Mouse (Mus musculus) cortical plate, adult 2 months (tissue): ENCODE data around the gene Olfr1036. TPM values are rescaled to one million over a fixed set of nuclear protein-coding genes. Genes with fewer than 3 reads are reported as not detected.
"Not testable (repeated sequence)": the region's sequence is repeated elsewhere in the genome, so short reads cannot be mapped to it uniquely, and the experiment has no call there.

Experiments used
- H3K27ac ChIP-seq: fragments of 200-500 bp; 2 replicates; pipeline ENCODE4 v1.5.1; 2012; ENCODE audit warnings: low read length, control low read depth, inconsistent platforms; ENCODE audit not compliant: insufficient read depth
- H3K4me1 ChIP-seq: fragments of 200-500 bp; 2 replicates; pipeline ENCODE4 v1.6.1; 2011; ENCODE audit warnings: low read length; ENCODE audit not compliant: control insufficient read depth, insufficient read depth
- H3K4me3 ChIP-seq: fragments of 200-500 bp; 2 replicates; pipeline ENCODE4 v1.5.1; 2011; ENCODE audit warnings: mild to moderate bottlenecking, low read length, control low read depth; ENCODE audit not compliant: insufficient read depth
- CTCF ChIP-seq: fragments of 200-500 bp; IDR thresholded peaks from 2 replicates; pipeline ENCODE4 v1.5.1; 2011; ENCODE audit warnings: mild to moderate bottlenecking, control low read depth, low read length; ENCODE audit not compliant: insufficient read depth; ENCODE audit errors: extremely low read depth
- POLR2A ChIP-seq: fragments of 200-500 bp; IDR thresholded peaks from 2 replicates; pipeline ENCODE4 v1.6.1; 2011; ENCODE audit warnings: mild to moderate bottlenecking, low read length, control low read depth; ENCODE audit not compliant: insufficient read depth; ENCODE audit errors: extremely low read depth
- polyA plus RNA-seq: library from polyadenylated mRNA; depleted of rRNA; stranded (reverse); fragments of >200 nt; gene quantifications from 2 replicates; pipeline ENCODE4 v1.2.3, GENCODE M21; 2012; rRNA removed

The Olfr1036 gene
- not detected in 2 replicates for polyA plus RNA-seq

GRCm38 (mm10) chr2:86073692-86074091 lies at the start of gene Olfr1036:
Olfr1036 (plus strand) TSS chr2:86073992.
- H3K27ac ChIP-seq, H3K4me3 ChIP-seq, H3K4me1 ChIP-seq: not testable (repeated sequence)

DNA sequence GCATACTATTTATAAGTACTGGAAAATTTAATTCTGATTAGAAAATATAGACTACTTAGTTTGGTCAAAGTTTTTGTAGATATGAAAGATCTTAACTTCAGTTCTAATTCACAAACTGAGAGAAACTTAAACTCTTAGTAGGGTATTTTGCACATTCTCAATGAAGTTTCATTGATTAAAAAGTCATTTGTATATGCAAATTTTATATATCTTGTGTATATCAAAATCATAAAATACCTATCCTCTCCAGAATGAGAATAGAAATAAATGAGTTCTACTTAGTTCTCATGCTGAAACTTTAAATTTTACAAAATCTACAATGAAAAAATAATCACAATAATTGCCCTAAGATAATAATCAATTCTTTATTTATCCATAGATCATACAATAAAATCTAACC lies 28.2 kb upstream of the Olfr1036 start, which contains the start of gene Olfr1034:
Olfr1034 (plus strand) TSS at position 301 of the 400 bp plus-strand sequence.
- no peak within 1 kb of the TSS for H3K27ac ChIP-seq
- TF ChIP-seq POLR2A (no peak), CTCF (no peak)
- H3K4me1 ChIP-seq = no peaks in the 10 kb centered on the region

DNA sequence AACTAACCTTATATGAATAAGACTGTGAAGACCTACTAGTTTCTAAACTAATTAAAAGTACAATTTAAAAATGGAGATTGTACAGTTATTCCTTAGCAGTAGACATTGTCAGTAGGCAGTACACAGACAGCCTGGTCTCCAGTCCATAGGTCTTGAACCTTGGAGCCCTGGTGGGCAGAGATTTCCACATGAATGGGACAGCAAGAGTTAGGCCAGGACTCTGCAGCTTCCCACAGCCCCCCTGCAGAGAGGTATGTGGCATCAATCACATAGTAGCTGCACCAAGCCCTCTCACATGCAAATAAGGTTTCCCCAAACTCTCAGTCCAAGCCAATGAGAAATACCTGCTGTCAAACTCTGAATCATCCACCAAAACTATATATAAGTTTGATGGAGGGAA lies 23.0 kb upstream of the Olfr1036 start:
- not testable (repeated sequence) for H3K4me3 ChIP-seq, H3K27ac ChIP-seq, H3K4me1 ChIP-seq

More for the DNA sequence above, 28.2 kb upstream of the Olfr1036 start, which contains the start of gene Olfr1034:
- no peak within 1 kb of the TSS for H3K4me3 ChIP-seq

- not testable (repeated sequence) for H3K4me1 ChIP-seq, H3K27ac ChIP-seq, H3K4me3 ChIP-seq
These were observed 10.0 kb upstream of the Olfr1036 start for GRCm38 (mm10) chr2:86063766-86064165.

DNA sequence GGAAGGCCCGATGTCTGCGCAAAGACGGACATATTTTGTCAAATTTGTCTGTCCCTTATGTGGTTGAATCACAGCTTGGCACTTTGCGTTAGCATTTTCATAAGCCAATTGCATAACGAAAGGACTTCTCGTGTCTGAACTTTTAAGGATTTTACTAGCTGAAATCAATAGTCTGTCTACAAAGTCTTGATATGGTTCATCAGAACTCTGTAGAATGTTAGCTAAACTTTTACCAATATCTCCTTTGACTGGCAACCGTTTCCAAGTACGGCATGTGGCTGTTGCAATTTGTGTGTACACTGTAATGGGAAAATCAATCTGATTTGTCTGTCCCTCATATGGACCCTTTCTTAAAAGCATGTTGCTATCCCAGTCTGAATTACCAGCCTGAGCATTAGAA lies 3.6 kb upstream of the Olfr1036 start:
- no peak for TF ChIP-seq CTCF
- TF ChIP-seq POLR2A = no peak
- no peaks in the 10 kb centered on the region for H3K4me1 ChIP-seq
- H3K27ac ChIP-seq = no peak overlapping the region
- H3K4me3 ChIP-seq = no peak overlapping the region

DNA sequence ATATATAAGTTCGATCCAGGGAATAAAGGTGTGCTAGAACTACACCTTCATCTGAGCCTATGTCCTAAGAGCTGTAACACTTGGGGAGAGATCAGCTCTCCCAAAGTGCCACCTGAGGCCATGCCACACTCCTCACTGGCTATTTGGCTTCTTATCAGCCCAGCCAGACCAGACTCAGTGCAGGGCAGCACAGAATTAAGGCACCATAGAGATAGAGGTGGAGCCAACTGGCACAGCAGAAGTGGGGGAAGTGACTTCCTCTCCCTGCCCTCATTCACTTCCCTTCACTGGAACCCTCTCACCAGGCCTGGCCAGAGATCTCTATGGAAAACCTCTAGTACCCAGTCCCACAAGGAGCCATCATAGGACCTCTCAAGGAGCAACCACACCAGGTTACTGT lies 6.7 kb downstream of the Olfr1036 start:
- not testable (repeated sequence) for H3K4me3 ChIP-seq, H3K27ac ChIP-seq, H3K4me1 ChIP-seq

GRCm38 (mm10) chr2:86087285-86087684 lies 13.5 kb downstream of the Olfr1036 start, which contains the start of gene Olfr1037:
Olfr1037 (minus strand) TSS chr2:86087385.
- TF ChIP-seq CTCF (no peak), POLR2A (no peak)
- H3K27ac ChIP-seq = no peak within 1 kb of the TSS
- H3K4me1 ChIP-seq = no peaks in the 10 kb centered on the region
- no peak within 1 kb of the TSS for H3K4me3 ChIP-seq

Other genes with a start within 250 kb of the Olfr1036 start
- gene Olfr1019, start 228.5 kb upstream of the Olfr1036 start, polyA plus RNA-seq = not detected in 2 replicates
- not detected in 2 replicates for gene Olfr1020, start 227.0 kb upstream of the Olfr1036 start, polyA plus RNA-seq
- not detected in 2 replicates for gene Olfr1022, start 205.4 kb upstream of the Olfr1036 start, polyA plus RNA-seq
- not detected in 2 replicates for gene Olfr1023, start 188.4 kb upstream of the Olfr1036 start, polyA plus RNA-seq
- not detected in 2 replicates for gene Olfr1024, start 168.9 kb upstream of the Olfr1036 start, polyA plus RNA-seq
- gene Olfr1025-ps1, start 158.8 kb upstream of the Olfr1036 start, polyA plus RNA-seq = not detected in 2 replicates
- gene Olfr1026, start 152.4 kb upstream of the Olfr1036 start, polyA plus RNA-seq = not detected in 2 replicates
- not detected in 2 replicates for gene Olfr1028, start 123.6 kb upstream of the Olfr1036 start, polyA plus RNA-seq
- 0.06 TPM in 1 of 2 replicates, not detected in the other for gene Olfr1029, start 100.1 kb upstream of the Olfr1036 start, polyA plus RNA-seq
- gene Olfr1030, start 94.7 kb upstream of the Olfr1036 start, polyA plus RNA-seq = not detected in 2 replicates
- gene Olfr1031, start 83.7 kb upstream of the Olfr1036 start, polyA plus RNA-seq = not detected in 2 replicates
- not detected in 2 replicates for gene Olfr1032, start 68.5 kb upstream of the Olfr1036 start, polyA plus RNA-seq
- gene Olfr1033, start 53.4 kb upstream of the Olfr1036 start, polyA plus RNA-seq = 0.13 and 0.17 TPM in 2 replicates
- 0.02 TPM in 1 of 2 replicates, not detected in the other for gene Olfr1034, start 28.1 kb upstream of the Olfr1036 start, polyA plus RNA-seq
- not detected in 2 replicates for gene Olfr1037, start 13.4 kb downstream of the Olfr1036 start, polyA plus RNA-seq
- not detected in 2 replicates for gene Olfr1039, start 61.9 kb downstream of the Olfr1036 start, polyA plus RNA-seq
- not detected in 2 replicates for gene Olfr1040, start 72.7 kb downstream of the Olfr1036 start, polyA plus RNA-seq
- gene Olfr1042, start 87.8 kb downstream of the Olfr1036 start, polyA plus RNA-seq = not detected in 2 replicates
- gene Olfr1043, start 93.5 kb downstream of the Olfr1036 start, polyA plus RNA-seq = not detected in 2 replicates
- gene Olfr1044, start 103.8 kb downstream of the Olfr1036 start, polyA plus RNA-seq = not detected in 2 replicates
- gene Olfr52, start 111.7 kb downstream of the Olfr1036 start, polyA plus RNA-seq = not detected in 2 replicates
- not detected in 2 replicates for gene Olfr1045, start 129.0 kb downstream of the Olfr1036 start, polyA plus RNA-seq
- gene Olfr1046, start 145.3 kb downstream of the Olfr1036 start, polyA plus RNA-seq = not detected in 2 replicates
- not detected in 2 replicates for gene Olfr1047, start 157.4 kb downstream of the Olfr1036 start, polyA plus RNA-seq
- not detected in 2 replicates for gene Olfr1048, start 166.3 kb downstream of the Olfr1036 start, polyA plus RNA-seq
- not detected in 2 replicates for gene Olfr1049, start 184.3 kb downstream of the Olfr1036 start, polyA plus RNA-seq
- not detected in 2 replicates for gene Olfr1051, start 205.1 kb downstream of the Olfr1036 start, polyA plus RNA-seq
- gene Olfr1052, start 218.5 kb downstream of the Olfr1036 start, polyA plus RNA-seq = not detected in 2 replicates
- not detected in 2 replicates for gene Olfr1053, start 241.3 kb downstream of the Olfr1036 start, polyA plus RNA-seq